Mouse (Mus musculus): ENCODE data around the gene Antxr2.

Gene Antxr2

GRCm38 (mm10) chr5:98030902-98031641 is at the start of gene Antxr2:
TSS of gene Antxr2 (minus strand) at chr5:98031043.
- no peak for DNase-seq (ENCODE audit: low read depth, low spot score)

GRCm38 (mm10) chr5:98076612-98077011 is 45.8 kb upstream of the Antxr2 start:
- DNase-seq (ENCODE audit: low read depth, low spot score): no peak

GRCm38 (mm10) chr5:98069191-98069590 is 38.3 kb upstream of the Antxr2 start:
- DNase-seq (ENCODE audit: low read depth, low spot score): no peak

- DNase-seq (ENCODE audit: low read depth, low spot score): no peak
Measured at GRCm38 (mm10) chr5:98055275-98055674, 24.4 kb upstream of the Antxr2 start.

- no peak for DNase-seq (ENCODE audit: low read depth, low spot score)
Measured at GRCm38 (mm10) chr5:98054834-98055233, 24.0 kb upstream of the Antxr2 start.

- DNase-seq (ENCODE audit: low read depth, low spot score): no peak
Measured at GRCm38 (mm10) chr5:98034928-98035327, 4.1 kb upstream of the Antxr2 start.

GRCm38 (mm10) chr5:98034207-98034606 is 3.4 kb upstream of the Antxr2 start:
- no peak for DNase-seq (ENCODE audit: low read depth, low spot score)

- DNase-seq (ENCODE audit: low read depth, low spot score): no peak
Measured at GRCm38 (mm10) chr5:98032803-98033420, 2.1 kb upstream of the Antxr2 start.

GRCm38 (mm10) chr5:98030091-98030901 is 547 bp downstream of the Antxr2 start:
- no peak for DNase-seq (ENCODE audit: low read depth, low spot score)

- DNase-seq (ENCODE audit: low read depth, low spot score): no peak
Measured at GRCm38 (mm10) chr5:98027688-98028389, 3.0 kb downstream of the Antxr2 start.

GRCm38 (mm10) chr5:98025921-98026320 is 4.9 kb downstream of the Antxr2 start:
- no peak for DNase-seq (ENCODE audit: low read depth, low spot score)

GRCm38 (mm10) chr5:98024545-98024944 is 6.3 kb downstream of the Antxr2 start:
- DNase-seq (ENCODE audit: low read depth, low spot score): no peak

- DNase-seq (ENCODE audit: low read depth, low spot score): no peak
Measured at GRCm38 (mm10) chr5:98021518-98021917, 9.3 kb downstream of the Antxr2 start.

GRCm38 (mm10) chr5:98020658-98021057 is 10.2 kb downstream of the Antxr2 start:
- DNase-seq (ENCODE audit: low read depth, low spot score): no peak

- DNase-seq (ENCODE audit: low read depth, low spot score): no peak
Measured at GRCm38 (mm10) chr5:98019396-98019795, 11.4 kb downstream of the Antxr2 start.

GRCm38 (mm10) chr5:98018162-98018561 is 12.7 kb downstream of the Antxr2 start:
- no peak for DNase-seq (ENCODE audit: low read depth, low spot score)

- DNase-seq (ENCODE audit: low read depth, low spot score): no peak
Measured at GRCm38 (mm10) chr5:98016247-98017203, 14.3 kb downstream of the Antxr2 start.

- no peak for DNase-seq (ENCODE audit: low read depth, low spot score)
Measured at GRCm38 (mm10) chr5:98005751-98006150, 25.1 kb downstream of the Antxr2 start.

GRCm38 (mm10) chr5:97999261-97999824 is 31.5 kb downstream of the Antxr2 start:
- DNase-seq (ENCODE audit: low read depth, low spot score): no peak

GRCm38 (mm10) chr5:97996500-97997176 is 34.2 kb downstream of the Antxr2 start:
- DNase-seq (ENCODE audit: low read depth, low spot score): no peak

All from telencephalon, adult 2 months (tissue).